Mouse (Mus musculus) erythroid progenitor cell, adult 5-6 weeks (primary cell): Measurements from ENCODE around the gene Ifng. TPM values are rescaled to one million over a fixed set of nuclear protein-coding genes. Genes with fewer than 3 reads are reported as not detected.

ENCODE experiments used
- ATAC-seq: replicated peaks from 2 replicates; pipeline ENCODE4 v1.8.0; 2016; ENCODE audit warnings: moderate number of reproducible peaks, mild to moderate bottlenecking, moderate TSS enrichment, inconsistent platforms; ENCODE audit not compliant: poor library complexity, low FRiP score, severe bottlenecking
- total RNA-seq, 2 experiments: library from RNA; stranded (forward) in 1 of 2; stranded (reverse) in 1 of 2; fragments of 150-400 nt in 1 of 2; fragments of 186-747, 209-891 nt in 1 of 2; gene quantifications; 2 replicates each; pipeline versions ENCODE4 v1.2.3 to v1.2.4; 2015 to 2017; ENCODE audit warnings: low replicate concordance in 2 of 2

Gene Ifng
- total RNA-seq, 2 experiments from 2014 or later: not detected

DNA sequence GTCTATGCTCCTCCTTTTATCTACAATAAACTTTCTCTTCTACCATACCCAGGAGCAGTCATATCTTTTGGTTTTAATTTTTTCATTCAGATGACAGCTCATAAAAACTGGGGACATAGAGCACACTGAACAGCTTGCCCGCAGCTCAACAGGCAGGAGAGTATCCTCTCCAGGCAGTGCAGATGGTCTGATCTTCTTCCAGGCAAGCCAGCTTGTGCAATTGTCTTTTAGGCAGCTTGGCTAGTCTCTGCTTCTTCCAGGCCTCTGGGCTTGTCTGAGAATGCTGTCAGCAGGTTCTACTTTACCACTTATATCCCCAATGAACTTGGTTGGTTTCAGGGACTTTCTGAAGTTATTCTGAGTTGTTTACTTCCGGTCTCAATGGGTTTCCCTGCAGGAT, 35.9 kb downstream of the Ifng start:
- no peak for ATAC-seq

DNA sequence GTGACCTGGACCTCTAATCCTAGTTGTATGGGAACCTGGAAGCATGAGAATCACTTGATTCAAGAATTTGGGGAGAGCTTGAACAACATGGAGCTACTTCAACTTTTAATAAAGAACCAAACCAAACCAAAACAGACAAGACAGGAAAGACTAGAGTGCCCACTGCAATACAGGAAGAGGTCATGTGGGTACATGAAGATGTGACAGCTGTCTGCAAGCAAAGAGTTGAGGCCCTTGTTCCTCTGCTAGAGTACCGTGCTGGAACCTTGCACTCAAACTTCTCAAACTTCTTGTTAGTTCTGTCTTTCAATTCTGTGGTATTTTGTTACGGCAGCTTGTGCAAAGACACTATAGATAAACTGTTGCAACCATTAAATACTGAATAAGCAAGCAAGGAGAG, 36.5 kb downstream of the Ifng start:
- ATAC-seq: no peak

DNA sequence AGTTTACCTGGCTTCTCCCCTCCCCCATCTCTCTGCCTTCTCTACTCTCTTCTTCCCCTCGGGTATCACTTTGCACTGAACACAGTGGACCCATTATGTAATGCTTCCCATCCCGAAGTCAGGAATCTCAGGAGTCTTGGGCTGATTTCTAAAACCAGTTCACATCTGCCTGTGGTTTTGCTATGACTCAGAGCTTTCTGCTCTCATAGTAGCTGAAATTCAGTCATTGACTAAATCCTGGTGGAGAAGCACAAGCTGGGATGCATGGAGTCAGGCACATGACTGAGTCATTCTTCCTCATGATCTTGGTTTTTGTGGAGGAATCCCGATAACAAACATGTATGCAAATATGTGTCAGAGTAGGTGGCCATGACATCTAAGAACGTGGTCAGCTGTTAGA, 38.4 kb downstream of the Ifng start:
- ATAC-seq: no peak

DNA sequence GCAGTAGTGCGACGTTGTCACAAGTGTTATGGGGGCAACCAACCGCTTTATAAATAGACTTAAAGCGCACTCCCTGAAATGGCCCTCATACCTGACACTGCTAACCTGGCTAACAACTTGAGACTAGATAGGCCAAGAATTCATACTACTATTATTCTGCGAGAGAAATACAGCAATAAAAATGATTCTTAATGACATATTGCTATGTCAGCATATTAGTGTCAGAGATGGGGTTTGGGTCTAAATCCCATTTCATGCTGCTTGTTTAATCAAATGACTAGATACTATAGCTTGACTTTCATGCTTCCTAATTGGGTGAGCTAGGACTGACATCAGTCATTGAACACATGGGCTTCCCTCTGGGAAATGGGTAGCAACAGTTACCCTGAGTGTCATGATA, 39.3 kb downstream of the Ifng start:
- ATAC-seq: no peak

DNA sequence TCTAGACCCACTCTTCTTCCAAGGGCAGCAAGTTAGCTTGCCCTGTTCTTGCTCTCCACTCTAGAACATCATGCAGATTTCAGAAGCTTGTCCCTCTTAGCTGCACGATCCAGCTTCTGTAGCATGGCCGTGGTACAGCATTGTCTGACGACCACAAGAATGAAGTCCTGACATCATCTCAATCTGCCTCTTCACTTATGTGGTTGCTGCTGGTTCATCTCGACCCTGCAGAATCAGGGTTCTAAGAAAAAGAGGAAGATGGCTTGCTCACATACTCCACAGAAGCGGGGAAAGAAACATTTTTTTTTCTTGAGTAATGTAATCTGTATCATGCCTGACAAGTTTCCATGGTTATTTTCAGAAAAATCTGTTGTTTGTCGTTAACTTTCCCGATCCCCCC, 39.9 kb downstream of the Ifng start:
- ATAC-seq: no peak

DNA sequence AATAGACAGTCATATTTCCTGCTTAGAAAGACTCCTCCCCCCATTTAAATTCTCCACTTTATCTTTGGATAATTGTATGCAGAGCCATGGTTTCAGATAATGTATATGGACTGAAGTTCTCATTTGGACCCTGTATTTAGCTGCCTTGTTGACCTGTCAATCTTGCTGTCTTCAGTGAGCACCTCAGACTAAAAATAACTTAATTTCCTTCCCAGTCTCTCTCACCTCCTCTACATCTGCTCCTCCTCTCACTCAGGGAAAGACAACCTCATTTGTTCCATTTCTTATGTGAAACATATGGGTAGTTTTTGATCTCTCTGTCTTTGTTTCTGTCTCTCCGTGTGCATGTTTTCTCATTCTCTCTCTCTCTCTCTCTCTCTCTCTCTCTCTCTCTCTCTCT, 53.3 kb downstream of the Ifng start:
- ATAC-seq: no peak

DNA sequence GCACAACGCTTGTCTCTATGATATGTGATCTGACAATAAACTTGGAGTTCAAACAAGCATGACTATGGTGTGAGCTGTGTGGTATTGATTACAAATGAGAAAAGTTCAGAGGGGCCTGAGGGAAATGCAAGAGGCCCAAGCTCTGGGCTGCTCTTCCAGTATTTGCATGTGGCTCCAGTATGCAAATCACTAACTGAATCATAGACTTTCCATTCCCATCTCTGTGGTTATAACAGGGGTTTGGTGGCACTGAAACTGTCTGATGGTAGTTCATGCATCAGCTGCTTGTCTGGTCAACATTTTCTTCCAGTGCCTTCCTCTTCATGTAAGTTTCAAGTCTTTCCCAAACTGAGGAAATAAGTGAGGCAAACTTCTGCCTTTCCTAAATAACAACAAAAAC, 54.5 kb downstream of the Ifng start:
- no peak for ATAC-seq

Other genes starting within 250 kb of the Ifng start
- gene Il22, start 236.1 kb upstream of the Ifng start, total RNA-seq (2015; ENCODE audit: low replicate concordance): not detected in 2 replicates
- not detected in 2 replicates for gene Il22, start 236.1 kb upstream of the Ifng start, total RNA-seq (2017; ENCODE audit: low replicate concordance)
- gene Gm32717, start 200.3 kb upstream of the Ifng start, total RNA-seq (2015; ENCODE audit: low replicate concordance): not detected in 2 replicates
- gene Gm32717, start 200.3 kb upstream of the Ifng start, total RNA-seq (2017; ENCODE audit: low replicate concordance): not detected in 2 replicates
- gene Gm32802, start 182.4 kb upstream of the Ifng start, total RNA-seq (2015; ENCODE audit: low replicate concordance): not detected in 2 replicates
- gene Gm32802, start 182.4 kb upstream of the Ifng start, total RNA-seq (2017; ENCODE audit: low replicate concordance): not detected in 2 replicates
- not detected in 2 replicates for gene Iltifb, start 146.0 kb upstream of the Ifng start, total RNA-seq (2015; ENCODE audit: low replicate concordance)
- gene Iltifb, start 146.0 kb upstream of the Ifng start, total RNA-seq (2017; ENCODE audit: low replicate concordance): not detected in 2 replicates
- gene Gm9040, start 114.1 kb upstream of the Ifng start, total RNA-seq (2015; ENCODE audit: low replicate concordance): not detected in 2 replicates
- gene Gm9040, start 114.1 kb upstream of the Ifng start, total RNA-seq (2017; ENCODE audit: low replicate concordance): not detected in 2 replicates
- not detected in 2 replicates for gene Gm9044, start 108.6 kb upstream of the Ifng start, total RNA-seq (2015; ENCODE audit: low replicate concordance)
- gene Gm9044, start 108.6 kb upstream of the Ifng start, total RNA-seq (2017; ENCODE audit: low replicate concordance): not detected in 2 replicates
- not detected in 2 replicates for gene Gm9045, start 103.2 kb upstream of the Ifng start, total RNA-seq (2015; ENCODE audit: low replicate concordance)
- not detected in 2 replicates for gene Gm9045, start 103.2 kb upstream of the Ifng start, total RNA-seq (2017; ENCODE audit: low replicate concordance)
- gene Gm9046, start 97.8 kb upstream of the Ifng start, total RNA-seq (2015; ENCODE audit: low replicate concordance): not detected in 2 replicates
- not detected in 2 replicates for gene Gm9046, start 97.8 kb upstream of the Ifng start, total RNA-seq (2017; ENCODE audit: low replicate concordance)
- not detected in 2 replicates for gene Gm9048, start 92.4 kb upstream of the Ifng start, total RNA-seq (2015; ENCODE audit: low replicate concordance)
- gene Gm9048, start 92.4 kb upstream of the Ifng start, total RNA-seq (2017; ENCODE audit: low replicate concordance): not detected in 2 replicates
- gene Gm9049, start 86.9 kb upstream of the Ifng start, total RNA-seq (2015; ENCODE audit: low replicate concordance): not detected in 2 replicates
- gene Gm9049, start 86.9 kb upstream of the Ifng start, total RNA-seq (2017; ENCODE audit: low replicate concordance): not detected in 2 replicates